Mouse (Mus musculus) left cerebral cortex, adult 18-20 months (tissue): ENCODE data around the gene Rnf31. TPM values are rescaled to one million over a fixed set of nuclear protein-coding genes. Genes with fewer than 3 reads are reported as not detected.
A peak's percentile ranks its signal among the peaks of the same experiment; 100 is the strongest.

Experiments used
- DNase-seq, 2 experiments: peaks; one replicate each; pipeline ENCODE4 v3.0.0; 2021 to 2022; ENCODE audit warnings: low spot score in 2 of 2, mixed read lengths in 1 of 2
- total RNA-seq, 2 experiments: library from RNA; stranded (reverse); gene quantifications; 2 replicates each; pipeline ENCODE4 v1.2.3; 2021

Rnf31 gene
- total RNA-seq, 2 experiments from 2014 or later, result 42.0 to 46.2 TPM

- DNase-seq, result peak; percentile 75 to 85
Measured at GRCm38 (mm10) chr14:55643060-55643907, 51.8 kb downstream of the Rnf31 start, which contains the start of gene Tm9sf1. Gene Tm9sf1 (minus strand): TSS chr14:55643806.

- DNase-seq, result no peak
Measured at GRCm38 (mm10) chr14:55644261-55644888, 52.9 kb downstream of the Rnf31 start.

- DNase-seq, result no peak
Measured at GRCm38 (mm10) chr14:55649884-55650283, 58.4 kb downstream of the Rnf31 start, which contains the start of gene Tssk4. Gene Tssk4 (plus strand): TSS chr14:55650184.

GRCm38 (mm10) chr14:55651528-55651927, 60.0 kb downstream of the Rnf31 start:
- DNase-seq, result no peak

Other genes starting within 250 kb of the Rnf31 start
- gene Dhrs4, start 113.0 kb upstream of the Rnf31 start, total RNA-seq, result 10 to 100 TPM; 19.0 to 19.2 TPM
- 10 to 100 TPM; 38.0 to 49.1 TPM for gene Carmil3, start 101.1 kb upstream of the Rnf31 start, total RNA-seq
- gene Cpne6, start 81.3 kb upstream of the Rnf31 start, total RNA-seq, result 100 to 1,000 TPM; 218 to 223 TPM
- 1 to 10 TPM in 1 of 2 experiments, under 1 TPM in 1; 0.82 to 1.4 TPM for gene Nrl, start 66.7 kb upstream of the Rnf31 start, total RNA-seq
- gene Pck2, start 51.4 kb upstream of the Rnf31 start, total RNA-seq, result 10 to 100 TPM; 27.6 to 37.2 TPM
- 10 to 100 TPM; 83.6 to 86.8 TPM for gene Dcaf11, start 31.7 kb upstream of the Rnf31 start, total RNA-seq
- not detected for gene A730061H03Rik, start 31.3 kb upstream of the Rnf31 start, total RNA-seq
- gene Fitm1, start 16.1 kb upstream of the Rnf31 start, total RNA-seq, result not detected
- 10 to 100 TPM; 47.2 to 58.6 TPM for gene Psme1, start 13.6 kb upstream of the Rnf31 start, total RNA-seq
- 10 to 100 TPM; 44.7 to 58.2 TPM for gene Emc9, start 6.4 kb upstream of the Rnf31 start, total RNA-seq
- 10 to 100 TPM; 59.6 to 65.7 TPM for gene Psme2, start 595 bp upstream of the Rnf31 start, total RNA-seq
- gene Irf9, start 11.9 kb downstream of the Rnf31 start, total RNA-seq, result 10 to 100 TPM; 11.7 to 11.8 TPM
- 1 to 10 TPM; 1.7 to 2.7 TPM for gene Rec8, start 26.3 kb downstream of the Rnf31 start, total RNA-seq
- gene Ipo4, start 44.2 kb downstream of the Rnf31 start, total RNA-seq, result 100 to 1,000 TPM; 106 to 116 TPM
- 1 to 10 TPM; 3.6 to 4.3 TPM for gene Gm49378, start 46.2 kb downstream of the Rnf31 start, total RNA-seq
- 10 to 100 TPM; 37.0 to 39.8 TPM for gene Tm9sf1, start 52.1 kb downstream of the Rnf31 start, total RNA-seq
- gene Tssk4, start 58.5 kb downstream of the Rnf31 start, total RNA-seq, result 1 to 10 TPM in 1 of 2 experiments, under 1 TPM in 1; 0.94 to 1.1 TPM
- gene Mdp1, start 68.8 kb downstream of the Rnf31 start, total RNA-seq, result 10 to 100 TPM; 40.1 to 42.2 TPM
- gene Gmpr2, start 80.2 kb downstream of the Rnf31 start, total RNA-seq, result 10 to 100 TPM; 20.1 to 22.8 TPM
- 100 to 1,000 TPM; 318 to 349 TPM for gene Nedd8, start 80.4 kb downstream of the Rnf31 start, total RNA-seq
- gene Tinf2, start 90.1 kb downstream of the Rnf31 start, total RNA-seq, result 10 to 100 TPM; 14.8 to 19.7 TPM
- not detected for gene Tgm1, start 122.2 kb downstream of the Rnf31 start, total RNA-seq
- gene Rabggta, start 130.6 kb downstream of the Rnf31 start, total RNA-seq, result 10 to 100 TPM; 47.1 to 51.2 TPM
- 10 to 100 TPM; 86.9 to 88.7 TPM for gene Dhrs1, start 154.0 kb downstream of the Rnf31 start, total RNA-seq
- gene Nop9, start 154.0 kb downstream of the Rnf31 start, total RNA-seq, result 10 to 100 TPM; 10.7 to 11.6 TPM
- gene Cideb, start 166.8 kb downstream of the Rnf31 start, total RNA-seq, result 1 to 10 TPM; 2.3 to 2.4 TPM
- gene Ltb4r2, start 169.7 kb downstream of the Rnf31 start, total RNA-seq, result under 1 TPM; 0.26 to 0.52 TPM
- gene Ltb4r1, start 174.3 kb downstream of the Rnf31 start, total RNA-seq, result under 1 TPM in 1 of 2 experiments, not detected in 1; 0.33 TPM
- 1 to 10 TPM; 4.9 to 8.6 TPM for gene Adcy4, start 192.4 kb downstream of the Rnf31 start, total RNA-seq
- 1 to 10 TPM in 1 of 2 experiments, under 1 TPM in 1; 0.44 to 1.7 TPM for gene Ripk3, start 197.2 kb downstream of the Rnf31 start, total RNA-seq
- gene Nfatc4, start 231.4 kb downstream of the Rnf31 start, total RNA-seq, result 1 to 10 TPM; 3.0 to 3.3 TPM